Mouse (Mus musculus): ENCODE data around the gene Vmn1r193. TPM values are rescaled to one million over a fixed set of nuclear protein-coding genes. Genes with fewer than 3 reads are reported as not detected.
"Not testable (repeated sequence)": the region's sequence is repeated elsewhere in the genome, so short reads cannot be mapped to it uniquely, and the experiment has no call there.

Gene Vmn1r193
- polyA plus RNA-seq (2014; fragmentation: Nextera tagmentation; extraction: Ambion mirVana), result not detected in 2 replicates

DNA sequence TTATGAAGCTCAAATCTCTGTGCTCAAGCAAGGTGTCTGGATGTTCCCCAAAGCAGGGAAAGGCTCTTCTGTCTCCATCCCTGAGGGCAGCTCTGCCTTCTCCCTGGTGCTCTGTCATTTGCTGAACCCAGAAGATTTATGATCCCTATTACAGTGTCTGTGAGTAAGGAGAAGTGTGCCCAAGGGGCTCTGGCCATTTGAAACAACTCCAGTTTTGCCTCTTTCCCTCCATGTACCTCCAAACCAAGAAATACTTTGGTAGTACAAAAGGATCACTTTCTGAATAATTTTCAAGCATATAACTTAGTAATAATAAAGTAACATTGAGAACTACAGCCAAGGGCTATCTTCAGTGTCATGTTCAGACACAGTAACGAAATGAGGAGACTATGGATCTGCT lies at the start of gene Vmn1r193:
TSS of gene Vmn1r193 (minus strand) at position 101 of the 400 bp plus-strand sequence.
- ATAC-seq (replicated peaks; ENCODE audit: low FRiP score); H3K27ac ChIP-seq (ENCODE audit: low read depth, low read length); H3K9ac ChIP-seq (ENCODE audit: low read depth, low read length); H3K27me3 ChIP-seq (replicated peaks; ENCODE audit: control insufficient read depth, insufficient read depth, low read length); H3K9me3 ChIP-seq (ENCODE audit: control insufficient read depth, low read length); H3K4me2 ChIP-seq; H3K36me3 ChIP-seq (ENCODE audit: control insufficient read depth, insufficient read depth, low read length); H3K4me1 ChIP-seq (replicated peaks; ENCODE audit: control insufficient read depth, insufficient read depth, low read length); DNase-seq (ENCODE audit: low spot score); H3K4me3 ChIP-seq (ENCODE audit: low read depth, low read length): not testable (repeated sequence)
- WGBS, result 59% methylated on average over 1 of the region's 1 CpGs

DNA sequence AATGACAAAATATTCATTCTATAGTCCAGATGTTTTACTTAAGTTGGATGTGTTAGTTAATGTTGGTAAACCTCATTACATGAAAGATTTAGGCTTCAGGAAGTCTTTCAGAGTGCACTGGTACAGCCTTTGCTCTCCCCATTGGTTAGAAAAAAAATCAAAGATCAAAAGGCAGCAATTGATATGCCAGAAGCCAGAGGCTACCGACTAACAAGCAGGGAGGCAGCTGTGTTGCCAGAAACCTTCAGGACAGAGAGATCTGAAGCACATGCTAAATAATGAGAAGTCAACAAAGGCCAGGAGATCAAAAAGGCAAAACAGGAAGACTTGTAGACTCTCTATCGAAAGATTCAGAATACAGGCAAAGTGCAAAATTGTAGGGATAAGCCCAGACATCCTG lies 48.8 kb upstream of the Vmn1r193 start:
- H3K4me2 ChIP-seq, result no peak overlapping the region
- no peak overlapping the region for H3K27ac ChIP-seq (ENCODE audit: low read depth, low read length)
- H3K9me3 ChIP-seq (ENCODE audit: control insufficient read depth, low read length), result no peaks in the 10 kb centered on the region
- 59% methylated on average over 2 of the region's 2 CpGs for WGBS
- ATAC-seq (replicated peaks; ENCODE audit: low FRiP score) (no peak), DNase-seq (ENCODE audit: low spot score) (no peak)
- H3K36me3 ChIP-seq (ENCODE audit: control insufficient read depth, insufficient read depth, low read length), result no peaks in the 10 kb centered on the region
- H3K4me3 ChIP-seq (ENCODE audit: low read depth, low read length), result no peak overlapping the region
- H3K9ac ChIP-seq (ENCODE audit: low read depth, low read length), result no peak overlapping the region
- no peaks in the 10 kb centered on the region for H3K4me1 ChIP-seq (replicated peaks; ENCODE audit: control insufficient read depth, insufficient read depth, low read length)
- no peaks in the 10 kb centered on the region for H3K27me3 ChIP-seq (replicated peaks; ENCODE audit: control insufficient read depth, insufficient read depth, low read length)

DNA sequence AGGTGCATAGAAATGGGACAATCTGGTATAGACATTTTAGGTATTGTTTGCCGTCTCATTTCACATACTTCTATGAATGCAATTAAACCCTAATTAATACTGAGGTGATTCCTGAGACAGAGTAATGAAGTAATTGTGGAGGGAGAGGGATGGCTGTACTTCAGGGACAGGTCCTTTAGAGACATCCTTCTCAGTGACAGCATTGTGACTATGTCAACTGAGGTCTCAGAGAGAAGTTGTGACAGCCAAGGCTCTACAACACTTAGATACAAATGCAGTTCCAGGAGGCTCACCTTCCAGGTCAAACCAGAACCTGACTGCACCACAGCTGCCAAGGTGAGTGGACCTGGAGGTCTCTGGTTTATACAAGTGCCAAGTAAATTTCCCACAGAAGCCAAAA lies 47.3 kb upstream of the Vmn1r193 start, which contains the start of gene Vmn1r195:
TSS of gene Vmn1r195 (plus strand) at position 301 of the 400 bp plus-strand sequence.
- H3K36me3 ChIP-seq (ENCODE audit: control insufficient read depth, insufficient read depth, low read length); H3K9ac ChIP-seq (ENCODE audit: low read depth, low read length); ATAC-seq (replicated peaks; ENCODE audit: low FRiP score); H3K4me2 ChIP-seq; H3K4me1 ChIP-seq (replicated peaks; ENCODE audit: control insufficient read depth, insufficient read depth, low read length); H3K27me3 ChIP-seq (replicated peaks; ENCODE audit: control insufficient read depth, insufficient read depth, low read length); H3K27ac ChIP-seq (ENCODE audit: low read depth, low read length); H3K4me3 ChIP-seq (ENCODE audit: low read depth, low read length); H3K9me3 ChIP-seq (ENCODE audit: control insufficient read depth, low read length); DNase-seq (ENCODE audit: low spot score): not testable (repeated sequence)
- 79% methylated on average over 1 of the region's 1 CpGs for WGBS

DNA sequence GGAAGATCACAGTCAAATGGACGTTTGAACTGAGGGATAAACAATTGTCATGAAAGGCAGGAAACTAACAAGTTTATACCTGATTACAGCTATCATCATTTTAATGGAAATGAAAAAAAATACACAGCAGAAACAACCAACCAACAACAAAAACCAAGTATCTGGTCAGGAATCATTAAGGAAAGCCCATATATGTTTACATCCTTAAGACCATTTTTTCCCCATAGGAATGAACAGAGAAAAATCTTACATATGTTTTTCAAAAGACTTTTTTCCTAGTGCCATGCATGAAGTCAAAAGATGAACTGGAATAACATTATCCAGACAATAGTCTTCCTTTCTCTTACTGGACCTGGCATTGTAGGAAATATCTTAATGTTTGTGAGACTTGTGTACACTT lies 21.0 kb upstream of the Vmn1r193 start, which contains the start of gene Vmn1r194:
TSS of gene Vmn1r194 (plus strand) at position 301 of the 400 bp plus-strand sequence.
- Histone ChIP-seq H3K27me3 (replicated peaks; ENCODE audit: control insufficient read depth, insufficient read depth, low read length) (no peaks in the 10 kb centered on the region), H3K4me3 (ENCODE audit: low read depth, low read length) (no peak within 1 kb of the TSS), H3K27ac (ENCODE audit: low read depth, low read length) (no peak within 1 kb of the TSS), H3K4me2 (no peak within 1 kb of the TSS), H3K9me3 (ENCODE audit: control insufficient read depth, low read length) (no peaks in the 10 kb centered on the region), H3K36me3 (ENCODE audit: control insufficient read depth, insufficient read depth, low read length) (no peaks in the 10 kb centered on the region), H3K9ac (ENCODE audit: low read depth, low read length) (no peak within 1 kb of the TSS), H3K4me1 (replicated peaks; ENCODE audit: control insufficient read depth, insufficient read depth, low read length) (no peaks in the 10 kb centered on the region)
- WGBS, result 46% methylated on average over 1 of the region's 1 CpGs
- ATAC-seq (replicated peaks; ENCODE audit: low FRiP score) (no peak), DNase-seq (ENCODE audit: low spot score) (no peak)

DNA sequence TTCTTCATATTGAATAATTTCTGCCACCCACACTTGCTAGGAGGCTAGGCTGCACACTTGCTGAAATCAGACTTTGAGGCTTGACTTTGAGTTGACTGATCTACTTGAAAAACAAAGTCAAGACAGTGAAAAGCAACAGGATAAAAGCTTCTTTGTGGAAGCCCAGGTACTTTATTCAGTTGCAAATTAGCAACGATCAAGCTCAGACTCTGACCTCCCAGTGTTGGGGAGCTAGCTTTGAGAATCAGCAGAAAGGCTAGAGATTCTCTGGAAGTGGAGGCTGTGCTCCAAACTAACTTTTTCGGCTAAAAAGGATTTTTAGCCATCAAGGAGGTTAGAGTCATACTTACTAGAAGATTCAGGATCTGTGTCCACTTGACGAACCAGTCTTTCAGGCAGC lies 30.2 kb downstream of the Vmn1r193 start:
- H3K36me3 ChIP-seq (ENCODE audit: control insufficient read depth, insufficient read depth, low read length); H3K27me3 ChIP-seq (replicated peaks; ENCODE audit: control insufficient read depth, insufficient read depth, low read length); H3K4me2 ChIP-seq; H3K4me3 ChIP-seq (ENCODE audit: low read depth, low read length); H3K9ac ChIP-seq (ENCODE audit: low read depth, low read length); H3K9me3 ChIP-seq (ENCODE audit: control insufficient read depth, low read length); ATAC-seq (replicated peaks; ENCODE audit: low FRiP score); H3K4me1 ChIP-seq (replicated peaks; ENCODE audit: control insufficient read depth, insufficient read depth, low read length); H3K27ac ChIP-seq (ENCODE audit: low read depth, low read length); DNase-seq (ENCODE audit: low spot score): not testable (repeated sequence)
- 71% methylated on average over 3 of the region's 3 CpGs for WGBS

DNA sequence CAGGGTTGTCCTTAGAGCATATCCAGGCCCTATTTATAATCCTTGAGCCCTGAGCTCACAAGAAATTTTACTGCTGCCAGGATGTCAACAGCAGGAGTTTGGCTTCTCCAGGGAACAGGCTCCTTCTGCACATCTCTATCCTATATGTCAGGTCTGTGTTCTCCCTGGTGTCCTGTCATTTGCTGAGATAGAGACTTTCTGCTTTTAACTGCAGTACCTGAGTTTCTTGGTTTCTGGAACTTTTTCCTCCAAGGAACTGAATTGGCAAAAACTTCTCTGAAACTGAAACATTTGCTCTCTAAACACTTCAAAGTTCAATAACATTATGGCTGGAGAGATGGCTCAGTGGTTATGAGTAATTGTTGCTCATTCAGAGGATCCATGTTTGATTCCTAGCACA lies 31.9 kb downstream of the Vmn1r193 start, which contains the start of gene Vmn1r192:
TSS of gene Vmn1r192 (minus strand) at position 101 of the 400 bp plus-strand sequence.
- H3K27ac ChIP-seq (ENCODE audit: low read depth, low read length), result no peak within 1 kb of the TSS
- H3K4me2 ChIP-seq, result no peak within 1 kb of the TSS
- DNase-seq (ENCODE audit: low spot score) (no peak), ATAC-seq (replicated peaks; ENCODE audit: low FRiP score) (no peak)
- H3K4me1 ChIP-seq (replicated peaks; ENCODE audit: control insufficient read depth, insufficient read depth, low read length), result no peaks in the 10 kb centered on the region
- no peaks in the 10 kb centered on the region for H3K9me3 ChIP-seq (ENCODE audit: control insufficient read depth, low read length)
- no peaks in the 10 kb centered on the region for H3K27me3 ChIP-seq (replicated peaks; ENCODE audit: control insufficient read depth, insufficient read depth, low read length)
- no peak within 1 kb of the TSS for H3K4me3 ChIP-seq (ENCODE audit: low read depth, low read length)
- H3K9ac ChIP-seq (ENCODE audit: low read depth, low read length), result no peak within 1 kb of the TSS
- H3K36me3 ChIP-seq (ENCODE audit: control insufficient read depth, insufficient read depth, low read length), result no peaks in the 10 kb centered on the region

DNA sequence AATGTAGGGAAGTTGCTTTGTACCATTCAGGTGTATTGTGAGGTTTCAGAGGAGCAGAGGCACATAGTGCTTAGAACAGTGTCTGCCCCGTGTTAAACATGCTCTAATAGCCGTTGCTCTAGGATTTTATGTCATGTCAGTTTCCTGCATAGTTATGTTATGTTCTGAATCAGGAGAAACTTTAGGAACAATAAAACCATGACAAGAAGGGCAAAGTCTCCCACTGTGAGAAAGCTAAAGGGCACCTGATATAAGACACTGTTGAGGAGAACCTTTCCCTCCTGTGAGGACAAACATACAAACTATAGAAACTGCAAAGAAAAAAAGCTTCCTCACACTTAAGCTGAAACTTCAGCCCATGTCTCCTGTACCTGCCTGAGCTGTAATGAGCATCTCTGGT lies 32.6 kb downstream of the Vmn1r193 start:
- H3K27me3 ChIP-seq (replicated peaks; ENCODE audit: control insufficient read depth, insufficient read depth, low read length), result no peaks in the 10 kb centered on the region
- no peak overlapping the region for H3K4me3 ChIP-seq (ENCODE audit: low read depth, low read length)
- H3K4me2 ChIP-seq, result no peak overlapping the region
- no peaks in the 10 kb centered on the region for H3K4me1 ChIP-seq (replicated peaks; ENCODE audit: control insufficient read depth, insufficient read depth, low read length)
- no peak overlapping the region for H3K27ac ChIP-seq (ENCODE audit: low read depth, low read length)
- DNase-seq (ENCODE audit: low spot score) (no peak), ATAC-seq (replicated peaks; ENCODE audit: low FRiP score) (no peak)
- H3K9ac ChIP-seq (ENCODE audit: low read depth, low read length), result no peak overlapping the region
- no peaks in the 10 kb centered on the region for H3K36me3 ChIP-seq (ENCODE audit: control insufficient read depth, insufficient read depth, low read length)
- no peaks in the 10 kb centered on the region for H3K9me3 ChIP-seq (ENCODE audit: control insufficient read depth, low read length)
- WGBS, result 82% methylated on average over 2 of the region's 2 CpGs

DNA sequence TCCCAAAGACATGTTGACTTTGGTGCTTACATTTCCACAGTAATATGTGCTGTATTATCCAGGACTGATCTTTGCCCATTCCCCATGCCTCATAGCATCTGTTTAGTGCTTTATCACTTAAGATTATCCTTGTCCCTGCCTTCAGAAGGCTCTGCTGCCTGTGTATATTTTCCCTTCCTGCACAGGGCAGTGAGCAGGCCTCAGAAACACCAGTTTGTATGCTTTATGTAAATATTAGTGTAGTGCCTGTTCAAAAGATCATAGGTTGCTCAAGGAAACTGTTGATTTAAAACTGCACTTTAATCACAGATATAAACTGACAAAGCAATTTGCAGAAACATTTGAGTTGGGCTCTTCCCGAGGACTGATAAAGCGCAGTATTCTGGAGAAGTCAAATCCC lies 33.6 kb downstream of the Vmn1r193 start:
- Histone ChIP-seq H3K9me3 (ENCODE audit: control insufficient read depth, low read length) (no peaks in the 10 kb centered on the region), H3K4me3 (ENCODE audit: low read depth, low read length) (no peak overlapping the region), H3K9ac (ENCODE audit: low read depth, low read length) (no peak overlapping the region), H3K4me2 (no peak overlapping the region), H3K27me3 (replicated peaks; ENCODE audit: control insufficient read depth, insufficient read depth, low read length) (no peaks in the 10 kb centered on the region), H3K36me3 (ENCODE audit: control insufficient read depth, insufficient read depth, low read length) (no peaks in the 10 kb centered on the region), H3K27ac (ENCODE audit: low read depth, low read length) (no peak overlapping the region), H3K4me1 (replicated peaks; ENCODE audit: control insufficient read depth, insufficient read depth, low read length) (no peaks in the 10 kb centered on the region)
- DNase-seq (ENCODE audit: low spot score), result no peak
- WGBS, result 81% methylated on average over 2 of the region's 2 CpGs
- ATAC-seq (replicated peaks; ENCODE audit: low FRiP score), result no peak

DNA sequence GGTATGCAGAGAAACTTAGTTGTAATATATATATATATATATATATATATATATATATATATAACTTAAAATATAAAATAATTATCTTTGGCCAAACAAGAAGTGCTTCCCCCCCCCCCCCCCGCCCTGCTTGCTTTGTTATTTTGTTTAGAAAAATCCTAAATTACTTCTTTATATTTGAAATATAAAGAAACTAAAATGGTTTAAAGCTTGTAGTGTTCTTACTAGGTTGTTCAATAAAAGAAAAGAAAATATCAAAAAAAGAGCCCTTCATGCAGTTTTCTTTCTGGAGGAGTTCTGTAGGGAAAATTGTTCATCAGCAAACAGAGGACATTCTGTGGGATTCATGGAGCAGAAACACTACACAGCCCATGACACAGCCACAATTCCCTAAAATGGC lies 39.1 kb downstream of the Vmn1r193 start, which contains the start of gene Vmn1r191:
TSS of gene Vmn1r191 (minus strand) at position 101 of the 400 bp plus-strand sequence.
- no peak within 1 kb of the TSS for H3K9ac ChIP-seq (ENCODE audit: low read depth, low read length)
- no peak within 1 kb of the TSS for H3K4me3 ChIP-seq (ENCODE audit: low read depth, low read length)
- H3K4me2 ChIP-seq, result no peak within 1 kb of the TSS
- H3K27ac ChIP-seq (ENCODE audit: low read depth, low read length), result no peak within 1 kb of the TSS
- WGBS, result 89% methylated on average over 1 of the region's 1 CpGs
- H3K9me3 ChIP-seq (ENCODE audit: control insufficient read depth, low read length), result no peaks in the 10 kb centered on the region
- no peak for DNase-seq (ENCODE audit: low spot score)
- no peak for ATAC-seq (replicated peaks; ENCODE audit: low FRiP score)
- H3K27me3 ChIP-seq (replicated peaks; ENCODE audit: control insufficient read depth, insufficient read depth, low read length), result no peaks in the 10 kb centered on the region
- no peaks in the 10 kb centered on the region for H3K4me1 ChIP-seq (replicated peaks; ENCODE audit: control insufficient read depth, insufficient read depth, low read length)
- no peaks in the 10 kb centered on the region for H3K36me3 ChIP-seq (ENCODE audit: control insufficient read depth, insufficient read depth, low read length)
